Mouse (Mus musculus) forebrain, embryonic 13.5 days (tissue): ENCODE data around the gene Prcd. TPM values are rescaled to one million over a fixed set of nuclear protein-coding genes. Genes with fewer than 3 reads are reported as not detected.
A peak's percentile ranks its signal among the peaks of the same experiment; 100 is the strongest.

Experiments used
- ATAC-seq: fragments of 200-750 bp; cut with Nextera tagmentation; 2 replicates; pipeline ENCODE4 v1.8.0; 2017
- H3K27ac ChIP-seq: fragments of 300-500 bp; sonication (generic); 2 replicates; pipeline ENCODE4 v1.5.1; 2015; ENCODE audit warnings: inconsistent platforms, mild to moderate bottlenecking, moderate library complexity
- H3K27me3 ChIP-seq: fragments of 300-500 bp; sonication (generic); 2 replicates; pipeline ENCODE4 v1.6.1; 2015; ENCODE audit warnings: mild to moderate bottlenecking, inconsistent platforms
- H3K36me3 ChIP-seq: fragments of 300-500 bp; sonication (generic); 2 replicates; pipeline ENCODE4 v1.6.1; 2015; ENCODE audit warnings: mild to moderate bottlenecking, inconsistent platforms; ENCODE audit not compliant: poor library complexity, severe bottlenecking
- H3K4me1 ChIP-seq: fragments of 300-500 bp; sonication (generic); 2 replicates; pipeline ENCODE4 v1.6.1; 2015; ENCODE audit warnings: inconsistent platforms
- H3K4me2 ChIP-seq: fragments of 300-500 bp; sonication (generic); 2 replicates; pipeline ENCODE4 v1.6.1; 2015; ENCODE audit warnings: inconsistent platforms, mild to moderate bottlenecking, moderate library complexity
- H3K4me3 ChIP-seq: fragments of 300-500 bp; sonication (generic); 2 replicates; pipeline ENCODE4 v1.5.1; 2015; ENCODE audit warnings: mild to moderate bottlenecking, inconsistent platforms
- H3K9ac ChIP-seq: fragments of 300-500 bp; sonication (generic); 2 replicates; pipeline ENCODE4 v1.6.1; 2015; ENCODE audit warnings: mild to moderate bottlenecking, inconsistent platforms
- H3K9me3 ChIP-seq: fragments of 300-500 bp; sonication (generic); replicated peaks from 2 replicates; pipeline ENCODE4 v1.6.1; 2016; ENCODE audit warnings: inconsistent platforms
- WGBS: fragments of 180-500 bp; shearing (Covaris S2); methylation state at CpG from one replicate; pipeline ENCODE4 v1.1.7; 2015; 5-methylcytosine and 5-hydroxymethylcytosine counted together
- polyA plus RNA-seq: library from polyadenylated mRNA; unstranded; fragments of >200 nt; fragmentation: Nextera tagmentation; extraction: Ambion mirVana; gene quantifications from 2 replicates; pipeline ENCODE4 v1.2.1, GENCODE M21; 2015

The Prcd gene
- polyA plus RNA-seq, 1 experiment from 2014 or later: 0.80 TPM

DNA sequence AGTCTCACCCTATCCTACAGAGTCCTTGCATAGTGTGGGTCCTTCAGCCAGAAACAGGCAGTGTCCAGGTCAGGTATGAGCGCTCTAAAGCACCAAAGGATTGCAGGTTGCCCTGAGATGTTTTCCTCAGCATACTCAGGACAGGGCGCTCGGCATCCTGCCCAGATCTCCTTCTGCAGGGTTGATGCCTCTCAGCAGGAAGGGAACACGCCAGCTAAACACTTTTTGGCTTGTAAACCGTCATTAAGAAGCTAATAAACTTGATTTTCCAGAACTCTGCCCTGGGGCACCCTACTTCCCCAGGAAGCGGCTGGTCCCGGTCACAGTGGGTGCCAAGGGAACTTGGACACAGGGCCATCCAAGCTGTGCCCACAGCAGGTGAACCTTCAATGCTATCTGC is 34.2 kb upstream of the Prcd start:
- ATAC-seq: no peak
- no peaks in the 10 kb centered on the region for H3K9me3 ChIP-seq
- H3K27me3 ChIP-seq: peaks cover 22% of the 10 kb centered on the region
- H3K4me3 ChIP-seq: no peak overlapping the region
- peaks cover 7% of the 10 kb centered on the region for H3K4me1 ChIP-seq
- no peak overlapping the region for H3K4me2 ChIP-seq
- 87% methylated on average over 7 of the region's 7 CpGs for WGBS
- H3K36me3 ChIP-seq: no peaks in the 10 kb centered on the region
- H3K27ac ChIP-seq: no peak overlapping the region
- H3K9ac ChIP-seq: no peak overlapping the region

DNA sequence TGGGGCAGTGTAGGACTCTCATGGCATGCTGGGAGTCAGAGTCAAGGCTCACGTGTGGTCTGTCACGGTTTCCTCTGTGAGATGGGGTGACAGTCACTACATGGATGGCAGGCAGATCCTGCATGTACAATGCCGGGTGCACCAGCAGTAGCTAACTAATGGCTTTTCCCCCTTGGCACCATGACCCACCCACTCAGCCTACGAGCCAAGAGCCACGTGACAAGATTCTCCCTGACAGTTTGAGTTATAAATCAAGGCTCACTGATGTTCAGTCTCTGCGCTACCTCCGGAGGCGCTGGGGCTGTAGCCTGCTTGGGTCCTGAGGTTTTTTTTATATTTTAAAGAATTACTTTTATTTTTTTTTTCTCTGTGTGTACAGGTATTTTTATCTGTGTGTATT is 33.8 kb upstream of the Prcd start:
- WGBS: 85% methylated on average over 8 of the region's 8 CpGs
- Histone ChIP-seq H3K27me3 (peaks cover 26% of the 10 kb centered on the region), H3K4me3 (no peak overlapping the region), H3K4me1 (peaks cover 10% of the 10 kb centered on the region), H3K27ac (no peak overlapping the region), H3K9ac (no peak overlapping the region), H3K4me2 (no peak overlapping the region), H3K9me3 (no peaks in the 10 kb centered on the region), H3K36me3 (no peaks in the 10 kb centered on the region)
- no peak for ATAC-seq

DNA sequence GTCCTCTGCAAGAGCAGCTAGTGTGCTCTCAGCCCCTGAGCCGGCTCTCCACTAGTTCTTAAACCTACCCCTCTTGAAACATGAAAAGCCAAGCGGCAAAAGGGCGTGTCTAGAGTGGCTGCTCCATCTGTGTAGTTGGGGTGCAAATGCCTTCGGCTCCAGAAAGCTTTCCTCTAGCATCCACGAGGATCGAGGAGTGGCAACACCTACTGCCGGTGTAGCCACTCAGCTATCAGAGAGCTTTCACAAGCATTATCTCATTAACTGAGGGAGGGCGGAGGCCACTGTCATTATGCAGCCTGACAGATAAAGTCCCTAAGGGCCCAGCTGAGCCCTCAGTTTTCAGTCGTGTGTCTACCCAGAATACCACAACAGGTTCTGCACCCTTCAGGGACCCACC is 33.3 kb upstream of the Prcd start:
- Histone ChIP-seq H3K27ac (no peak overlapping the region), H3K9me3 (no peaks in the 10 kb centered on the region), H3K36me3 (no peaks in the 10 kb centered on the region), H3K27me3 (peaks cover 31% of the 10 kb centered on the region), H3K4me3 (no peak overlapping the region), H3K4me1 (peaks cover 12% of the 10 kb centered on the region), H3K9ac (no peak overlapping the region), H3K4me2 (no peak overlapping the region)
- ATAC-seq: no peak
- 42% methylated on average over 9 of the region's 9 CpGs for WGBS

DNA sequence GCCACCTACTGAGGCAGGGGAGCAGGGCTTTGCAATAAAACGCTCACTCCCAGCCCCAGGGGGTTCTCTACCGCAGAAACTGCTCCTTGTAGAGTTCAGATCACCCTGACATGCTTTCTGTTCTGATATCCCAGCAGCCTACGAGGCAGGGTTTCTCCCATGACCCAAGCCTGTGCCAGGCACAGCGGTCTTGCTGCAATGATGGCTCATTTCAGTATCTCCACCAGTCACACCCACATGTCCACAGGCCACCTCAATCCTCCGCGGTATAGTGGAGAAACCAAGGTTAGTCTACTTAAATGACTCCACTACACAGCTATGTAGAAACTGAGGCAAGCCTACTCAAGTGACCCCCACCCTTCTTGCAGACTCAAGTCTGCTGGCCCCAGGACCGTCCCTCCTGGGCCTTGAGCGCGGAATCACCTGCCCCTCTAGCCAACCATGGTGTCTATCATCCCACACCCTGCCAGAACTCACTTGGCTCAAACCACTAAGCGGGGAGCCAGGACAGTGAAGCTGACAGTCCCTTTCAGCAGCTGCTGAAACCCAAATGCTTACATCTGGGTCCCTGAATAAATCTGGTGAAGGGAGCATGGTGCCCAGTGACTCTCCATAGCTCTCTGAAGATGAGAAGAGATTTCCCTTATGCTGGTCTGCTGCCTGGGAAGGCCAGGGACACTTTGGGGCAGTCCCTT is 32.6 kb upstream of the Prcd start:
- 84% methylated on average over 10 of the region's 10 CpGs for WGBS
- Histone ChIP-seq H3K9me3 (no peaks in the 10 kb centered on the region), H3K4me3 (no peak overlapping the region), H3K9ac (no peak overlapping the region), H3K4me1 (peaks cover 12% of the 10 kb centered on the region), H3K36me3 (no peaks in the 10 kb centered on the region), H3K27ac (no peak overlapping the region), H3K27me3 (peaks cover 33% of the 10 kb centered on the region), H3K4me2 (no peak overlapping the region)
- no peak for ATAC-seq

DNA sequence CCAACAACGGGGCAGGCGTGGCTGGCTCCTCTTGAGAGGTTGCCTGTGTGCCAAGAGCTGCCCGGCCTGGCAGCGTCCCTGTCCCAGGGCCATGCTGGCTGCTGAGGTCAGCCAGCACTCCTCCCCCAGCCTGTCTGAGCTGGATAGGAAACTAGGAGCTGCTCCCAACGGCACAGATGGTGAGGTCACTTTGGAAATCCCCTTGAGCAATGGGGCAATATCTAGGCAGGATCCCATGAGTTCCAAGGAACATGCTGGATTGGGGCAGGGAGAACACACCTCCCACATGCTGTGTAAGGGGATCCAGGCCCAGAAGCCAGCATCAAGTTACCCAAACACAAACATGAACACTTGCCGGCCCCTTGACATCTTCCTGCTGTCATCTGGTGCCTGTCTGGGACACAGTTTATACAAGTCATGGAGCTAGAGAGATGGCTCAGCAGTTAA is 32.1 kb upstream of the Prcd start:
- no peak overlapping the region for H3K27ac ChIP-seq
- H3K4me3 ChIP-seq: no peak overlapping the region
- no peak overlapping the region for H3K4me2 ChIP-seq
- no peaks in the 10 kb centered on the region for H3K9me3 ChIP-seq
- peaks cover 33% of the 10 kb centered on the region for H3K27me3 ChIP-seq
- ATAC-seq: no peak
- H3K36me3 ChIP-seq: no peaks in the 10 kb centered on the region
- peaks cover 12% of the 10 kb centered on the region for H3K4me1 ChIP-seq
- 63% methylated on average over 6 of the region's 6 CpGs for WGBS
- H3K9ac ChIP-seq: no peak overlapping the region

DNA sequence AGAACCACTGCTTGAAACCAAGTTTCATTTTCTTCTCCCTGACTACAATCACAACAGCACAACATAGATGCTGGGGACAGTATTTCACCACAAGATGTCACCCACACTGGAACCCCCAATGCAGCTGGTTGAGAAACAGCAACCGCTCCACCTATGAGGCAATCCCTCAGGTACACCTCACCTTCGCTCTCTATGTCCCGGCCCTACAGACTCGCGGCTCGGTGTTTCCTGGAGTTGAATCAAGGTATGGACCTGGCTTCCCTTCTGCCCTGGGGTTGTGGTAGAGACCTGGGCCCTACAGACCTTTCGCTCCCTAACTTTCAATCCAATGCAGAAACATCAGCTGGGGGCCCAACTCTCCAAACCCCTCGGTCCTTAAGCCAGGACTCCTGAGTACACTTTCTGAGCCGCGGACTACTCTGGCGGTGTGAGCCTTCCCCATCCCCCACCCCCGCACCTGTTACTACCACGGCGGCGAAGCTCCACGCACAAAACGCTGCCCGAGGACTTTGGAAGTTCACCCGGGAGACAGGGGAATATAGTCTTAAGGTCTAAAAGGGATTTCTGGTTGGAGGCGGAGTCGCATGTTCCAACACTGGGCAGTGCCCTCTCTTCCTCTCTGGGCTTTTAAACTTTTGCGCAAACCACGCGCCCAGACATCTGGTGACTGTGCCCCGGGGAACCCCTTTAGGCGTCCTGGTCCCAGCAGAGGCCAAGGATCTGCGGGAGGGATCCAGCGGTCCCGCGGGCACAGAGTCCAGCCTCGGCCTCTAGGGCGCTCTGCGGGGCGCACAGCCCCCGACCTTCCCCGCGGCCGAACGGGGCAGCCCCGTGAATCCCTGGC is 29.8 kb upstream of the Prcd start:
- Histone ChIP-seq H3K9ac (peak overlapping the region; percentile 65), H3K9me3 (no peaks in the 10 kb centered on the region), H3K4me2 (peak overlapping the region; percentile 70), H3K36me3 (no peaks in the 10 kb centered on the region), H3K4me3 (peak overlapping the region; percentile 50), H3K4me1 (peaks cover 14% of the 10 kb centered on the region), H3K27me3 (peaks cover 33% of the 10 kb centered on the region), H3K27ac (no peak overlapping the region)
- peak; percentile 9; the same call in 1 of the 2 replicates for ATAC-seq
- 5% methylated on average over 40 of the region's 40 CpGs for WGBS

DNA sequence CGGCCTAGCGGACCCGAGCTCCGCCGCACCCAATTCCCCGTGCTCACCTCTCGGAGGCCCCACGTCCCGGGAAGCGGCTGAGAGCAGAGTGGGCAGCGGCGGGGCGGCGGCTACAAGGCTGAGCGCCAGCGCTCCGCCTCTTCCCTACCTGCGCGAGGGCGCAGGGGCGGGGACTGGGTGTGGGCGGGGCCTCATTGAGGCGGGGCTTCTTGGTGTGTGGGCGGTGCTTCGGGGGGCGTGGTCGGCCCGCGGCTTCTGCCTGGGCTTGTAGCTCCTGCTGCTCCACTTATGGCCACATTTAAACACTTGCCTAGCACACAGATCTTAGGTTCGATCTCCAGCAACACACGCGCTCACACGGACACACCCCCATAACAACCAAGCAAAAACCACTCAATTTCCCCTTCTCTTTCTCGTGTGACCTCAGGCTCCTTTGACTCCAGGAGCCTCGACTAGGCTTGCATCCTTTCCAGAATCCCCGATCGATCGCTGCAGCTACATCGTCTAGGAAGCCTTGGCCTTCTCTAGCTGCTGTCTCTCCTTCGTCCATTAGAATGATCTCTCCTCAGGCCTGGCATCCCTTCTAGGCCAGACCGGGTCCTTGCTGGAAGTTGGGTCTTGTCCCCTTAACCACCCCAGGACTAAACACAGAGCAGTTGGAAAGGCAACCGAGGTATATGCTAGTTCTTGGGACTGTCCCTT is 29.1 kb upstream of the Prcd start:
- no peak overlapping the region for H3K27ac ChIP-seq
- 12% methylated on average over 42 of the region's 42 CpGs for WGBS
- H3K9ac ChIP-seq: peak overlapping the region; percentile 65
- peaks cover 33% of the 10 kb centered on the region for H3K27me3 ChIP-seq
- no peaks in the 10 kb centered on the region for H3K36me3 ChIP-seq
- peaks cover 17% of the 10 kb centered on the region for H3K4me1 ChIP-seq
- H3K9me3 ChIP-seq: no peaks in the 10 kb centered on the region
- peak; percentile 32; the same call in 1 of the 2 replicates for ATAC-seq
- H3K4me2 ChIP-seq: peak overlapping the region; percentile 70
- peak overlapping the region; percentile 50 for H3K4me3 ChIP-seq

DNA sequence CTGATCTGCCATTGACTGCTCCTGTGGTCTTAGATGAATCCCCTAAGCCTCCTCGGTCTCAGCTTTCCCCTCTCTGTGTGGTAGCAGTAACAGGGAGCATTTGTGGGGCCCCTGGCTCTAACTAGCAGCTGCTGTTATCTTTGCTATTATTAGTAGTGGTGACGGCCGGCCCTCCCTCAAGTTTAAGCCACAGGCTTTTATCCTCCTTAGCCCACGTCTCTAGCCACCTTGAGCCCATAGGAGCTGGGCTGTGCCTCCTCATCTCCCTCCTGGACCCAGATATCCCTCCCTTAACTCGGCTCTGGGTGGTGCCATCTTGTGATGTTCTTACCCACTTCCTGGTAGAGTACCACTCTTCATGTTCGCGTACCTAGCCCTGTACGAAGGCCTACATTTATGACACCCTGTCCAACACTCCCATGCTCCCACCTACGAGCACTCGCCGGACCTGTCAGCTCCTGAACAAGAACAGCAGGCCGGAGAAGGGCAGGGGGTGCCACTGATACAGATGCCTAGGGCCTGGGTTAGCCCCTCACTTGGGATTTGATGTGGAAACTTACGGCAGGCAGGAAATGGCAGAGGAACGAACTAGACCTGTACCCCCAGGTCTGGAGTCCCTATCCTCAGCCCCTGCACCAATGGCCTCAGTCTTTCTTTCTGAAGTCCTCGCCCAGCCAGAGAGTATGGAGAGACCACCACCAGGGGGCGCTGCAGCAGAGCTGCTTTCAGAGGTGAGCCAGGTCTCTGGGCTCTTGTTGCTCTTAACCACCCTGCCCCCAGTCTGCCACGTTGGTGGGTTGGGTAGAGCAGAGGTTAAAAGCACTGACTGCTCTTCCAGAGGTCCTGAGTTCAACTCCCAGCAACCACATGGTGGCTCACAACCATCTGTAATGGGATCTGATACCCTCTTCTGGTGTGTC is 28.0 kb upstream of the Prcd start:
- Histone ChIP-seq H3K27ac (no peak overlapping the region), H3K4me1 (peaks cover 17% of the 10 kb centered on the region), H3K4me2 (no peak overlapping the region), H3K36me3 (no peaks in the 10 kb centered on the region), H3K9ac (no peak overlapping the region), H3K9me3 (no peaks in the 10 kb centered on the region), H3K4me3 (no peak overlapping the region), H3K27me3 (peaks cover 33% of the 10 kb centered on the region)
- ATAC-seq: no peak
- 72% methylated on average over 17 of the region's 17 CpGs for WGBS

DNA sequence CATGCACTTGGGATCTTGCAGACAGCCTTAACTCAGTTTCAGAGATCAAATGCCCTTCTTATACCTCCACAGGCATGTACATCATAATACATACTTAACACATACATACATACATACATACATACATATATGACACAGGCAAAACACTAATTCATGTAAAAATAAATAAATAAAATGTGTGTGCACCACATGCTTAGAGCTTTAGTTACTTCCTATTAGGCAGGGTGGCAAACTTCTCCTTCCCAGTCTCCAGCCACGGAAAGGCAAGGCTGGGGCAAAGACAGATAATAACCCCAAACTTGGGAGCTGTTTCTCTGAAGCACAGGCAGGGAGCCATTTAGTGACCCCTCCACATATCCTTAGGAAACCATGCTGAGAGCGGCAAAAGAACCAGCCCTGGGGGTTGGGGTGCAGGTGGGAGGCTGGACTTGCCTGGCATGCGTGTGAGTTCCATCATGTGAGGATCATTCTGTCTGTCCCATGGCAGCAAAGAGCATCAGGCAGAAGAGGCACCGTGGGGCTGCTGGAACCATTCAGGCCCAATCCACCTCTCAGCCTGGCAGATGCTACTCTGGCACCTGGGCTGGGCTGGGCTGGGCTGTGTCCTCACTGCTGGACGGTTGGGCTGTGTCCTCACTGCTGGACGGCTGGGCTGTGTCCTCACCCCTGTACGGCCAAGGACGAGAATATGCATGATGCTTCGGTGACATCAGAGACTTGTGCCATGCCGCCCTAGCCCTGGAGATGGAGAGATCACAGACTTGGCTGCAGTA is 26.8 kb upstream of the Prcd start, which contains the start of gene Rhbdf2:
Gene Rhbdf2, minus strand, starts transcription at position 721 of the 773 bp plus-strand sequence.
- WGBS: 74% methylated on average over 10 of the region's 10 CpGs
- no peak within 1 kb of the TSS for H3K4me3 ChIP-seq

DNA sequence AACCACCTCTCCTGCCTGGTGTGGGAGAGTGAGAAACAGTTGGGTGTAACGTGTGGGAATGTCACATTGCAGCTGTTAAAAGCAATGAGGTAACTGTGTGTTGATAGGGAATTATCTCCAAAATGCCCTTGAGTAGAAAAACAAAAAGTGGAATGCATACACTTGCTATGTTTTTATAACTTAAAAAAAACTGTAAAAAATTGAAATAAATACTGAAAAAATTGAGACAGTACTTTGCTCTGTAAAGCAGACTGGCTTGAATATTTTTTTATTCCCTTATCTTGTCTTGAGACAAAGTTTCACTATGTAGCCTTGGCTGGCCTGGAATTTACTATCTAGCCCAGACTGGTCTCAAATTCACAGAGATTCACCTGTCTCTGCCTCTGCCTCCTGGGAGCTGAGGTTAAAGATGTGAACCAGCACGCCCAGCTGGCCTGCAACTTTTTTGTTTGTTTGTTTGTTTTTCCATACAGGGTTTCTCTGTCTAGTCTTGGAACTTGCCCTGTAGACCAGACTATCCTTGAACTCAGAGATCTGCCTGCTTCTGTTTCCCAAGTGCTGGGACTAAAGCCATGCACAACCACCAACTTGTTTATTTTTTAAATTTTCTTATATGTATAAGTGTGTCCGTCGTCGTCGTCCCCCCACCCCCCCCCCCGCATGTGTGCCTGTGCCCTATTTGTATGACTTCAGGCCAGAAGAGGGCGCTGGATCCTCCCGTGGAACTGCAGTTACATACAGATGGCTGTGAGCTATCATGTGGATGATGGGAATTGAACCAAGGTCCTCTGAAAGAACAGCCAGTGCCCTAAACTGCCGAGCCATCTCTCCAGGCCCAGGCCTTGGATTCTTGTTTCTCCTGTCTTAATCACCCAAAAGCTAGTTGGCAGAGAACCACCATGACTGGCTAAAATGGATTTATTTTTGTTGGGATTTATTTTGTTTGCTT is 26.0 kb upstream of the Prcd start:
- H3K4me2 ChIP-seq: no peak overlapping the region
- 33% methylated on average over 10 of the region's 10 CpGs for WGBS
- H3K36me3 ChIP-seq: no peaks in the 10 kb centered on the region
- ATAC-seq: no peak
- no peaks in the 10 kb centered on the region for H3K9me3 ChIP-seq
- H3K27ac ChIP-seq: no peak overlapping the region
- no peak overlapping the region for H3K9ac ChIP-seq
- peaks cover 17% of the 10 kb centered on the region for H3K4me1 ChIP-seq
- no peak overlapping the region for H3K4me3 ChIP-seq
- H3K27me3 ChIP-seq: peaks cover 29% of the 10 kb centered on the region

More for the DNA sequence above, 26.8 kb upstream of the Prcd start, which contains the start of gene Rhbdf2:
- Histone ChIP-seq H3K27ac (no peak within 1 kb of the TSS), H3K4me2 (no peak within 1 kb of the TSS), H3K9me3 (no peaks in the 10 kb centered on the region), H3K27me3 (peaks cover 33% of the 10 kb centered on the region), H3K36me3 (no peaks in the 10 kb centered on the region), H3K9ac (no peak within 1 kb of the TSS), H3K4me1 (peaks cover 17% of the 10 kb centered on the region)
- ATAC-seq: no peak
